Mouse (Mus musculus): Measurements from ENCODE around the gene Vamp2. TPM values are rescaled to one million over a fixed set of nuclear protein-coding genes. Genes with fewer than 3 reads are reported as not detected.

Vamp2 gene
- polyA plus RNA-seq, 1 experiment from 2014 or later = 50.6 TPM

DNA sequence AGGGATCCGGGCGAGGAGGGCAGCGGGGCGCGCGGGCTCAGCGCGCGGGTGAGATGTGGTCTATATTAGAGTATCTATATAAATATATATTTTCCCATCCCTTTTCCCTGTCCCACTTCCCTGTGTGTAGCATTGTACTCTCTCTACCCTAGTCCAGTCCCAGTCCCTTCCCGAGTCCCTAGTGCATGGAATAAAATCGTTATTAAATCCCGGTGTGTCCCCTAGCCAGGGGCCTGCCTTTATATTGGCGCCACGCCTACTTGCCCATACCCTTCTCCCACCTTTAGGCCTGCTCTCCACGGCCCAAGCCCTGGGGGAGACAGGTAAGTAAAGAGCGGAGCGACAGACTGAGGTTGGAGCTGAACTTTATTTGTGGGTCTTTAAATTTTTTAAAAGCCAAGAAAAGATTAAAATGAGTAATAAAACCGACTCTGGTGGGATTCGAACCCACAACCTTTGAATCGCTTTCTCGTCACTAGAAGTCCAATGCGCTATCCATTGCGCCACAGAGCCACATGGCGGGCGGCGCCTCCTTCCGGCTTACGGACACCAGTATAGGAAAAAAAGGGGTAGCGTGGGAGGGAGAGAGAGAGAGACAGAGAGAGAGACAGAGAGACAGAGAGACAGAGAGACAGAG, 34.9 kb downstream of the Vamp2 start:
- H3K9me3 ChIP-seq (ENCODE audit: low read length) = no peaks in the 10 kb centered on the region
- H3K4me2 ChIP-seq (replicated peaks; ENCODE audit: low read depth, low read length) = peak overlapping the region; percentile 77
- peak overlapping the region; percentile 48 for H3K9ac ChIP-seq (replicated peaks; ENCODE audit: low read depth)
- H3K4me3 ChIP-seq (ENCODE audit: low read depth, low read length) = peak overlapping the region; percentile 54
- WGBS = under 1% methylated on average over 29 of the region's 29 CpGs
- no peak for ATAC-seq
- H3K27me3 ChIP-seq (replicated peaks; ENCODE audit: insufficient read depth, low read length) = no peaks in the 10 kb centered on the region
- H3K27ac ChIP-seq (ENCODE audit: low read length) = peak overlapping the region; percentile 87
- H3K4me1 ChIP-seq (ENCODE audit: insufficient read depth, low read depth, low read length) = peaks cover 23% of the 10 kb centered on the region; the same call in 1 of the 2 replicates
- peak; percentile 49 for TF ChIP-seq CTCF (IDR thresholded peaks at IDR 0.05)
- TF ChIP-seq EP300 (IDR thresholded peaks at IDR 0.05) = no peak; the same call in 1 of the 2 replicates
- H3K36me3 ChIP-seq (ENCODE audit: insufficient read depth, low read length) = no peaks in the 10 kb centered on the region
- peak; percentile 88 for DNase-seq (ENCODE audit: low spot score)

DNA sequence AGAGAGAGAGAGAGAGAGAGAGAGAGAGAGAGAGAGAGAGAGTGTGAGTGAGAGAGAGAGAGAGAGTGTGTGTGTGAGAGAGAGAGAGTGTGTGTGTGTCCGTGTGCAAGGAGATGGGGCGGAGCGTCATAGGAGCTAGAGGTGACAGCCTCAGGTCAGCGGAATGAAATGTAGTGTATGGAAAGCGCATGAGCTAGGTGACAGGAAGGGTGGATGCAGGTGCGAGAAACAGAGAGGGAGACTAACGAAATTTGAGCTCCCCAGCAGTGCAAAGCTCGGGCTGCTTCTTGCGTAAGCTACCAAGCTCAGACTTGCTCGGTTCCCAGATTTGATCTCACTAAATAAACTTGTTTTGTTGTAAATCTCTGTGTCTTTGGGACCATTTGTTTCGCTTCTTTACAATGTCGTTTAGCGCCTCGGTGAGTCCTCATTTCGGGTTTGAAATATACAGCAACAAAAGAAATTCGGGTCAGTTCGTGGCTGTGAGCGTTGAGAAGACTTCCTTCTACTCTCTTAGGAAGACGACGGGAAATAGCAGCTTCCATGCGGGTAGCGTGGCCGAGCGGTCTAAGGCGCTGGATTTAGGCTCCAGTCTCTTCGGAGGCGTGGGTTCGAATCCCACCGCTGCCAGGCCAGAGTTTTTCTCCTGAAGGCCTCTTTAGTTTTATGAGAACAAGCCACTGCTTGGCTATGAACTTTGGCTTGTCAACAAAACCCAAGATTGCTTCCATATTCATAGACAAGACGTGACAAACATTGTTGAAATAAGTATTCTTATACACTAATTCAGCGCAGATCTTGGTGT, 35.6 kb downstream of the Vamp2 start:
- H3K27me3 ChIP-seq (replicated peaks; ENCODE audit: insufficient read depth, low read length) = no peaks in the 10 kb centered on the region
- WGBS = under 1% methylated on average over 31 of the region's 31 CpGs
- peak; percentile 89 for DNase-seq (ENCODE audit: low spot score)

DNA sequence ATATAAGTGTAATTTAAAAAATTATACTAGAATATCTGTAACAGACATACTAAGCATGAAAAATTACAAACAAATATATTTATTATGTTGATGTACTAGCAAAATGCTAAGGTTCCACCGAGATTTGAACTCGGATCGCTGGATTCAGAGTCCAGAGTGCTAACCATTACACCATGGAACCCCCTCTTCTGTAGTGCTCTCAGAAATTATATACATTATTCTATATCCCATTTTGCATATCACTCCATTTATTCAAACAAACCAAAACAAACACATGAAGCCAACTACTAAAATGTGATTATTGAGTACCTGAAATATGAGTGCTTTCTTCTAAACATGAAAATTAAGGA, 36.2 kb downstream of the Vamp2 start:
- no peaks in the 10 kb centered on the region for H3K36me3 ChIP-seq (ENCODE audit: insufficient read depth, low read length)
- peaks cover 18% of the 10 kb centered on the region; the same call in 1 of the 2 replicates for H3K4me1 ChIP-seq (ENCODE audit: insufficient read depth, low read depth, low read length)
- ATAC-seq (peak; percentile 27), DNase-seq (ENCODE audit: low spot score) (peak; percentile 88)
- H3K27me3 ChIP-seq (replicated peaks; ENCODE audit: insufficient read depth, low read length) = no peaks in the 10 kb centered on the region
- peak overlapping the region; percentile 87; the same call in 1 of the 2 replicates for H3K27ac ChIP-seq (ENCODE audit: low read length)
- H3K9ac ChIP-seq (replicated peaks; ENCODE audit: low read depth) = no peak overlapping the region
- H3K9me3 ChIP-seq (ENCODE audit: low read length) = no peaks in the 10 kb centered on the region
- 0 out of 2 replicates have a peak overlapping the region, but pooled peaks have one; percentile 77 for H3K4me2 ChIP-seq (replicated peaks; ENCODE audit: low read depth, low read length)
- peak; percentile 60; the same call in 1 of the 2 replicates for TF ChIP-seq EP300 (IDR thresholded peaks at IDR 0.05)
- TF ChIP-seq CTCF (IDR thresholded peaks at IDR 0.05) = no peak
- H3K4me3 ChIP-seq (ENCODE audit: low read depth, low read length) = no peak overlapping the region
- WGBS = 2% methylated on average over 3 of the region's 3 CpGs

More for the DNA sequence above, 35.6 kb downstream of the Vamp2 start:
- Histone ChIP-seq H3K4me3 (ENCODE audit: low read depth, low read length) (peak overlapping the region; percentile 54), H3K9me3 (ENCODE audit: low read length) (no peaks in the 10 kb centered on the region), H3K27ac (ENCODE audit: low read length) (peak overlapping the region; percentile 87), H3K9ac (replicated peaks; ENCODE audit: low read depth) (peak overlapping the region; percentile 23; the same call in 1 of the 2 replicates), H3K4me1 (ENCODE audit: insufficient read depth, low read depth, low read length) (peaks cover 22% of the 10 kb centered on the region; the same call in 1 of the 2 replicates), H3K36me3 (ENCODE audit: insufficient read depth, low read length) (no peaks in the 10 kb centered on the region), H3K4me2 (replicated peaks; ENCODE audit: low read depth, low read length) (peak overlapping the region; percentile 77)
- ATAC-seq = peak; percentile 54
- TF ChIP-seq CTCF (IDR thresholded peaks at IDR 0.05) = no peak
- TF ChIP-seq EP300 (IDR thresholded peaks at IDR 0.05) = no peak

DNA sequence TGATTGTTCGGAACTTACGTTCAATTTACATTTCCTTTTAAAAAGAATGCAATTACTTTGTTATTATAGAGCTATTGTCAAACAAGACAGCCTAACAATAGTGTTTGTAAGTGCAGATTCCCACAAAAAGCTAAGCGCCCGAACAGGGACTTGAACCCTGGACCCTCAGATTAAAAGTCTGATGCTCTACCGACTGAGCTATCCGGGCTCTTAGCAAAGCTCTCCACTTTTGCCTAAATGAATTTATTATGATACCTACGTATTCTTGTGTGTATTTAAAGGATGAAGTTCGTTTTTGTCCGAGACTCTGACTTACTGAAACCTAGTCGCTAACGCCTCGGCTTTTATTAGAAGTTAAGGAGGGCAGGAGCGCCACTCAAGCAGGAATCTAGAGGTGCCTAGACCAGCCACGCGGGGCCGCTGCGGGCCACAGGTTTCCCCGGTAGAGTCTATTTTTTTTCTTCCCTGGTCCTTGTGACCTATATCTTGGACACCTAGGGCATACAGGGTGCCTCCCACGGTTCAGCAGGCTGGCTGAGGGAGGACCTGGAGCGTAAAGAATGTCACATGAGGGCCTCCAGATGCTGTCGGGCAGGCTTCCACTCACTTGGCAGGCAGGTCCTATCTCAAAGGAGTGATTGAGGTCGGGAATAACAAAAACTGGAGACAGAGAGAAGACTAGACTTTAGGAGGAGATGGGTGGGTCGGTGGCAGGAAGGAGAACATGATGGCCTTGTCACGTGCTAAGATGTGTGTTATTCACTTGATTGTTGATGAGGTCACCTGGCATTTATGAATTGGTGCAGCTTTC, 37.0 kb downstream of the Vamp2 start:
- WGBS = under 1% methylated on average over 24 of the region's 24 CpGs
- peaks cover 16% of the 10 kb centered on the region; the same call in 1 of the 2 replicates for H3K4me1 ChIP-seq (ENCODE audit: insufficient read depth, low read depth, low read length)
- no peaks in the 10 kb centered on the region for H3K27me3 ChIP-seq (replicated peaks; ENCODE audit: insufficient read depth, low read length)
- peak overlapping the region; percentile 40 for H3K4me3 ChIP-seq (ENCODE audit: low read depth, low read length)
- 0 out of 2 replicates have a peak overlapping the region, but pooled peaks have one; percentile 6 for H3K9ac ChIP-seq (replicated peaks; ENCODE audit: low read depth)
- peak; percentile 49 for ATAC-seq
- H3K36me3 ChIP-seq (ENCODE audit: insufficient read depth, low read length) = no peaks in the 10 kb centered on the region
- no peaks in the 10 kb centered on the region for H3K9me3 ChIP-seq (ENCODE audit: low read length)
- H3K4me2 ChIP-seq (replicated peaks; ENCODE audit: low read depth, low read length) = peak overlapping the region; percentile 59
- peak overlapping the region; percentile 74 for H3K27ac ChIP-seq (ENCODE audit: low read length)
- peak; percentile 97 for DNase-seq (ENCODE audit: low spot score)
- peak; percentile 67 for TF ChIP-seq CTCF (IDR thresholded peaks at IDR 0.05)
- peak; percentile 59; the same call in 1 of the 2 replicates for TF ChIP-seq EP300 (IDR thresholded peaks at IDR 0.05)

DNA sequence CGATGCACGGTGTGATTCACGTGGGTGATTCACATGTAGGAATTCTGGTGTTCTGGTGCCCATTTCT, 37.4 kb downstream of the Vamp2 start, which contains the start of gene Aloxe3:
Gene Aloxe3, plus strand, starts transcription at position 45 of the 67 bp plus-strand sequence.
- Histone ChIP-seq H3K27ac (ENCODE audit: low read length) (peak within 1 kb of the TSS; percentile 74), H3K9ac (replicated peaks; ENCODE audit: low read depth) (0 out of 2 replicates have a peak within 1 kb of the TSS, but pooled peaks have one; percentile 6), H3K4me2 (replicated peaks; ENCODE audit: low read depth, low read length) (peak within 1 kb of the TSS; percentile 59), H3K27me3 (replicated peaks; ENCODE audit: insufficient read depth, low read length) (no peaks in the 10 kb centered on the region), H3K4me3 (ENCODE audit: low read depth, low read length) (peak within 1 kb of the TSS; percentile 40), H3K36me3 (ENCODE audit: insufficient read depth, low read length) (no peaks in the 10 kb centered on the region), H3K9me3 (ENCODE audit: low read length) (no peaks in the 10 kb centered on the region), H3K4me1 (ENCODE audit: insufficient read depth, low read depth, low read length) (peaks cover 12% of the 10 kb centered on the region; the same call in 1 of the 2 replicates)
- ATAC-seq (no peak), DNase-seq (ENCODE audit: low spot score) (no peak)
- no peak for TF ChIP-seq EP300 (IDR thresholded peaks at IDR 0.05)
- no peak for TF ChIP-seq CTCF (IDR thresholded peaks at IDR 0.05)
- 0% methylated on average over 3 of the region's 3 CpGs for WGBS
